Mouse (Mus musculus): Measurements from ENCODE around the gene Cavin3. TPM values are rescaled to one million over a fixed set of nuclear protein-coding genes. Genes with fewer than 3 reads are reported as not detected.

Cavin3 gene
- total and polyA plus RNA-seq, 3 experiments: not detected

DNA sequence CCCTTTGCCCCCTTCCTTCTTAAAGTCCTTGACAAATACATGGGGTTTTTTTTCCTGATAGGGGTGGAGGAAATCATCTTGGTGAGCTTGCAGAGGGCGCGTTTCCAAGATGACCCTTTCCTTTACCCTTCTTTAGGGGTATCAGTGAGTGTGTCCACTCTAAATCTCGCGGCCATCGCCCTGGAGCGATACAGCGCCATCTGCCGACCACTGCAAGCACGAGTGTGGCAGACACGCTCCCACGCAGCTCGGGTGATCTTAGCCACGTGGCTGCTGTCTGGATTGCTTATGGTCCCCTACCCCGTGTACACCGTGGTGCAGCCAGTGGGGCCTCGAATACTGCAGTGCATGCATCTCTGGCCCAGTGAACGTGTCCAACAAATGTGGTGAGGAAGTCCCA lies 48.2 kb downstream of the Cavin3 start:
- TF ChIP-seq POLR2AphosphoS5 (IDR thresholded peaks at IDR 0.05; ENCODE audit: insufficient replicate concordance, low read depth, low read length) (no peak), GATA2 (IDR thresholded peaks at IDR 0.05; ENCODE audit: borderline replicate concordance, low read depth, low read length) (no peak), GATA1 (IDR thresholded peaks at IDR 0.05; ENCODE audit: borderline replicate concordance, low read length) (no peak), TAL1 (conservative IDR thresholded peaks at IDR 0.05; ENCODE audit: low read depth, low read length) (no peak), CTCF (IDR thresholded peaks at IDR 0.05; ENCODE audit: low read depth, low read length) (no peak)
- no peak for DNase-seq (ENCODE audit: low spot score)
- no peaks in the 10 kb centered on the region for H3K36me3 ChIP-seq (replicated peaks)
- H3K27me3 ChIP-seq (ENCODE audit: insufficient read depth, low read length): peaks cover 2% of the 10 kb centered on the region; the same call in 1 of the 2 replicates
- 0 out of 2 replicates have a peak overlapping the region, but pooled peaks have one; percentile 20 for H3K4me3 ChIP-seq (ENCODE audit: low read depth, low read length)
- no peaks in the 10 kb centered on the region for H3K4me1 ChIP-seq (ENCODE audit: insufficient read depth, low read depth, low read length)
- no peaks in the 10 kb centered on the region for H3K9me3 ChIP-seq (replicated peaks)
- ATAC-seq (ENCODE audit: extremely low read depth, insufficient number of reproducible peaks, low FRiP score, poor library complexity, severe bottlenecking): no peak

DNA sequence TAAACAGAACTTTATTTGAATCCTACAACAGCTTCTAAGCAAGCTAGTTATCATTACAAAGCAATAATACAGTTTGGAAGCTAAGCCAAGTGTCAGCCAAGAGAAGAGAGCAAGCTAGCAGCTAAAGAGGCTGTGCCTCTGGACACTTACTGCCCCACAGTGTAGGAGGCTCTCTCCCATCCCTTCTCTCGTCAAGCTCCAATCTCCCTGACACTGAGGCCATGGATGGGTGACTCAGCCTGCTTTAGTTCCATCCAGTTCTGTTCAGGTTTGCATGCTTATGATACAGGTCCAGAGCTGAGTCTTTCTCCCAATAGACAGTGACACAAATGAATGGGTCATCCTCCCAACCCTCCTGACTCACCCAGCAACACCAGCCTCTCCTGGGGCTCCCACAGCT lies 50.0 kb downstream of the Cavin3 start:
- TF ChIP-seq GATA2 (IDR thresholded peaks at IDR 0.05; ENCODE audit: borderline replicate concordance, low read depth, low read length) (no peak), CTCF (IDR thresholded peaks at IDR 0.05; ENCODE audit: low read depth, low read length) (no peak)
- ATAC-seq (ENCODE audit: extremely low read depth, insufficient number of reproducible peaks, low FRiP score, poor library complexity, severe bottlenecking) (no peak), DNase-seq (ENCODE audit: low spot score) (no peak)
- no peaks in the 10 kb centered on the region for H3K36me3 ChIP-seq (replicated peaks)
- H3K4me1 ChIP-seq (ENCODE audit: insufficient read depth, low read depth, low read length): no peaks in the 10 kb centered on the region
- H3K27me3 ChIP-seq (ENCODE audit: insufficient read depth, low read length): peaks cover 2% of the 10 kb centered on the region; the same call in 1 of the 2 replicates
- no peak overlapping the region for H3K4me3 ChIP-seq (ENCODE audit: low read depth, low read length)
- H3K9me3 ChIP-seq (replicated peaks): no peaks in the 10 kb centered on the region

Other genes starting within 250 kb of the Cavin3 start
- not detected in 2 replicates for gene Olfr688, start 194.2 kb downstream of the Cavin3 start, total RNA-seq (2014; fragmentation: Nextera tagmentation)
- not detected in 2 replicates for gene Olfr688, start 194.2 kb downstream of the Cavin3 start, total RNA-seq (2017)
- gene Olfr688, start 194.2 kb downstream of the Cavin3 start, polyA plus RNA-seq (2012): not detected in 2 replicates
- gene Olfr689, start 171.1 kb downstream of the Cavin3 start, total RNA-seq (2014; fragmentation: Nextera tagmentation): not detected in 2 replicates
- gene Olfr689, start 171.1 kb downstream of the Cavin3 start, total RNA-seq (2017): under 0.01 and 0.11 TPM in 2 replicates
- not detected in 2 replicates for gene Olfr689, start 171.1 kb downstream of the Cavin3 start, polyA plus RNA-seq (2012)
- not detected in 2 replicates for gene Olfr690, start 148.2 kb downstream of the Cavin3 start, total RNA-seq (2014; fragmentation: Nextera tagmentation)
- gene Olfr690, start 148.2 kb downstream of the Cavin3 start, total RNA-seq (2017): 0.16 TPM in 1 of 2 replicates, not detected in the other
- gene Olfr690, start 148.2 kb downstream of the Cavin3 start, polyA plus RNA-seq (2012): not detected in 2 replicates
- gene Olfr691, start 140.0 kb downstream of the Cavin3 start, total RNA-seq (2014; fragmentation: Nextera tagmentation): not detected in 2 replicates
- gene Olfr691, start 140.0 kb downstream of the Cavin3 start, total RNA-seq (2017): 0.06 and 0.22 TPM in 2 replicates
- gene Olfr691, start 140.0 kb downstream of the Cavin3 start, polyA plus RNA-seq (2012): not detected in 2 replicates
- gene Olfr692, start 114.1 kb downstream of the Cavin3 start, total RNA-seq (2014; fragmentation: Nextera tagmentation): not detected in 2 replicates
- gene Olfr692, start 114.1 kb downstream of the Cavin3 start, total RNA-seq (2017): 0.12 TPM in 1 of 2 replicates, not detected in the other
- gene Olfr692, start 114.1 kb downstream of the Cavin3 start, polyA plus RNA-seq (2012): not detected in 2 replicates
- not detected in 2 replicates for gene Gm5901, start 107.3 kb downstream of the Cavin3 start, total RNA-seq (2014; fragmentation: Nextera tagmentation)
- 0.12 and 0.16 TPM in 2 replicates for gene Gm5901, start 107.3 kb downstream of the Cavin3 start, total RNA-seq (2017)
- not detected in 2 replicates for gene Gm5901, start 107.3 kb downstream of the Cavin3 start, polyA plus RNA-seq (2012)
- 41.9 and 42.1 TPM in 2 replicates for gene Fam160a2, start 82.2 kb downstream of the Cavin3 start, total RNA-seq (2014; fragmentation: Nextera tagmentation)
- 11.4 and 16.3 TPM in 2 replicates for gene Fam160a2, start 82.2 kb downstream of the Cavin3 start, total RNA-seq (2017)
- 53.1 and 55.8 TPM in 2 replicates for gene Fam160a2, start 82.2 kb downstream of the Cavin3 start, polyA plus RNA-seq (2012)
- gene Cnga4, start 77.7 kb downstream of the Cavin3 start, total RNA-seq (2014; fragmentation: Nextera tagmentation): not detected in 2 replicates
- gene Cnga4, start 77.7 kb downstream of the Cavin3 start, total RNA-seq (2017): not detected in 2 replicates
- not detected in 2 replicates for gene Cnga4, start 77.7 kb downstream of the Cavin3 start, polyA plus RNA-seq (2012)
- gene Cckbr, start 56.6 kb downstream of the Cavin3 start, total RNA-seq (2014; fragmentation: Nextera tagmentation): not detected in 2 replicates
- 0.05 TPM in 1 of 2 replicates, not detected in the other for gene Cckbr, start 56.6 kb downstream of the Cavin3 start, total RNA-seq (2017)
- not detected in 2 replicates for gene Cckbr, start 56.6 kb downstream of the Cavin3 start, polyA plus RNA-seq (2012)
- 19.2 and 23.7 TPM in 2 replicates for gene Smpd1, start 72.1 kb upstream of the Cavin3 start, total RNA-seq (2014; fragmentation: Nextera tagmentation)
- 14.5 and 22.4 TPM in 2 replicates for gene Smpd1, start 72.1 kb upstream of the Cavin3 start, total RNA-seq (2017)
- 12.0 and 12.8 TPM in 2 replicates for gene Smpd1, start 72.1 kb upstream of the Cavin3 start, polyA plus RNA-seq (2012)
- gene Apbb1, start 99.4 kb upstream of the Cavin3 start, total RNA-seq (2014; fragmentation: Nextera tagmentation): not detected in 2 replicates
- gene Apbb1, start 99.4 kb upstream of the Cavin3 start, total RNA-seq (2017): 0.27 and 0.64 TPM in 2 replicates
- gene Apbb1, start 99.4 kb upstream of the Cavin3 start, polyA plus RNA-seq (2012): 0.02 and 0.03 TPM in 2 replicates
- gene Hpx, start 117.8 kb upstream of the Cavin3 start, total RNA-seq (2014; fragmentation: Nextera tagmentation): not detected in 2 replicates
- gene Hpx, start 117.8 kb upstream of the Cavin3 start, total RNA-seq (2017): not detected in 2 replicates
- gene Hpx, start 117.8 kb upstream of the Cavin3 start, polyA plus RNA-seq (2012): not detected in 2 replicates
- gene Trim3, start 151.3 kb upstream of the Cavin3 start, total RNA-seq (2014; fragmentation: Nextera tagmentation): 12.0 and 16.7 TPM in 2 replicates
- gene Trim3, start 151.3 kb upstream of the Cavin3 start, total RNA-seq (2017): 9.3 and 11.5 TPM in 2 replicates
- gene Trim3, start 151.3 kb upstream of the Cavin3 start, polyA plus RNA-seq (2012): 4.6 and 5.3 TPM in 2 replicates
- gene Timm10b, start 157.8 kb upstream of the Cavin3 start, total RNA-seq (2014; fragmentation: Nextera tagmentation): 24.0 and 53.0 TPM in 2 replicates
- 131 and 174 TPM in 2 replicates for gene Timm10b, start 157.8 kb upstream of the Cavin3 start, total RNA-seq (2017)
- 261 and 308 TPM in 2 replicates for gene Timm10b, start 157.8 kb upstream of the Cavin3 start, polyA plus RNA-seq (2012)
- gene Arfip2, start 158.1 kb upstream of the Cavin3 start, total RNA-seq (2014; fragmentation: Nextera tagmentation): 22.8 and 34.7 TPM in 2 replicates
- 35.3 and 35.8 TPM in 2 replicates for gene Arfip2, start 158.1 kb upstream of the Cavin3 start, total RNA-seq (2017)
- 57.5 and 64.7 TPM in 2 replicates for gene Arfip2, start 158.1 kb upstream of the Cavin3 start, polyA plus RNA-seq (2012)
- gene Gm45799, start 158.3 kb upstream of the Cavin3 start, total RNA-seq (2014; fragmentation: Nextera tagmentation): 6.0 and 17.0 TPM in 2 replicates
- gene Gm45799, start 158.3 kb upstream of the Cavin3 start, total RNA-seq (2017): 3.2 and 5.3 TPM in 2 replicates
- gene Gm45799, start 158.3 kb upstream of the Cavin3 start, polyA plus RNA-seq (2012): 96.6 and 137 TPM in 2 replicates
- gene Dnhd1, start 168.5 kb upstream of the Cavin3 start, total RNA-seq (2014; fragmentation: Nextera tagmentation): 2.2 and 2.9 TPM in 2 replicates
- gene Dnhd1, start 168.5 kb upstream of the Cavin3 start, total RNA-seq (2017): 1.9 and 2.1 TPM in 2 replicates
- gene Dnhd1, start 168.5 kb upstream of the Cavin3 start, polyA plus RNA-seq (2012): 0.02 TPM in 1 of 2 replicates, not detected in the other

All from G1E (cell line).